Mouse (Mus musculus): Measurements from ENCODE around the gene Hspa4.

DNA sequence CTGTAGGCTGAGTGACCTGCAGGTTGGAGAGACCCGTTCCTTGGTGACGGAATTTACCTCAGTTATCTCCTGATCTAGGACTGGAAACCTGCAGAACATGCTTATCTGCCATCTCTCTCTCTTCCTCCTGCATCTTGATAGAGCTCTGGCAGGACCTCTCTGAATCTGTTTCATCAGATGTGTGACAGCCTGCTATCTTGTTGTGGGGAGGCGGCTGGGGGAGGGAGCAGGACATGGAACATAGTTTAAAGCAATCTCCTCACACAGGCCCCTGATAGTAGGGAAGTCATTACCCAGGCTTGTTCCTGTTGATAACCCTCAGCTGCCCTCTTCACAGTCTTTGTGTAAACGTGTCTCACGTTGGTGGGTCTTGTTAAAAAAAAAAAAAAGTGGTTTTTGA, 45.1 kb upstream of the Hspa4 start:
- TF ChIP-seq CTCF (IDR thresholded peaks at IDR 0.05; ENCODE audit: borderline replicate concordance, insufficient read depth, low read length) (no peak), POLR2A (IDR thresholded peaks at IDR 0.05; ENCODE audit: low read depth, low read length) (no peak)

Data from embryonic fibroblast, embryonic 13.5 days (primary cell).